Mouse (Mus musculus): ENCODE data around the gene B430305J03Rik.

B430305J03Rik gene

DNA sequence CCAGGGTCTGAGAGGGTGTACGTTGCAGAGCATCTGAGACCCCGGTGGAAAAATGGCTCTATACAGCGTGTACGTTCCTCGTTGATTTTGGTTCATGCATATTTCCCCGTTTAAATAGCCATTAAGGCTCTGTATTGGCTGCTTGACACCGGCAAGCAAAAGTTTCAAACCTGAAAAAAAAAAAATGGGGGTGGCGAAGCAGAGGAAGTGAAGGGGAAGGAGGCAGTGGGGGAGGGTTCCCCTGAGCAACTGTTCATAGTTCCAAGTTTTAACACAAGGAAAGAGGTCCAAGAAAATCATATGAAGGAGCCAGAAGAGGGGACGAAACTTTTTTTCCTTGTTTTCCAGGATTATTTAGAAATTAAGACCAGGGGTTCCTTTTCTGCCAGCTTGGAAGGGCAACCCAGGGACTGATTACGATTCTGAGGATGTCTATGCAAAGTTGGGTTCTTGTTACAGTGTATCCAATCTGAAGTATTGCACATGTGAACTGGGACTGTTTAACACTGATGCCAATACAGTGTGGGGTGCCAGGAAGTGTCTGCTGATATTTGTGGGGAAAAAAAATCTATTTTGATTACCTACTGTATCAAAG is at the start of gene B430305J03Rik:
B430305J03Rik (minus strand) TSS at position 173 of the 595 bp plus-strand sequence.
- DNase-seq, result peak in 1 of 2 experiments; percentile 19

DNA sequence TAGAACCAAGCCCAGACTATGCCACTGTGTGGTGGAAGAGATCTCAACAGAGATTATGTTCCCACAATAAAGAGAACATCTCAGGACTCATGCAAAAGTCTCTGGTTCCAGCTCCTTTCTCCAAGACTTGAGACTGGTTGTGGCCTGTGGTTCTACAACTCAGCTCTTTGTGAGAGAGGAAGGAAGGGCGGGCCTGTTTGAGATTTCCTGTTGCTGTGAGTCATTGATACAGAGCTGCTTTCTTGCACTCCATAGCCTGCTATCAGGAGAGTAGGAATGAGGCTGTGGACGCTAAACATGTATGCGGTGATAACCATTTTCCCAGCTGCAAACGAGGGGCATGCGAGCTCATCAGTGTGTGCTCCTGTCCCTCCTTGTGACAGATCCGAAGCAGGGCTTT is 43.9 kb upstream of the B430305J03Rik start:
- peak in 1 of 2 experiments; percentile 7 for DNase-seq

DNA sequence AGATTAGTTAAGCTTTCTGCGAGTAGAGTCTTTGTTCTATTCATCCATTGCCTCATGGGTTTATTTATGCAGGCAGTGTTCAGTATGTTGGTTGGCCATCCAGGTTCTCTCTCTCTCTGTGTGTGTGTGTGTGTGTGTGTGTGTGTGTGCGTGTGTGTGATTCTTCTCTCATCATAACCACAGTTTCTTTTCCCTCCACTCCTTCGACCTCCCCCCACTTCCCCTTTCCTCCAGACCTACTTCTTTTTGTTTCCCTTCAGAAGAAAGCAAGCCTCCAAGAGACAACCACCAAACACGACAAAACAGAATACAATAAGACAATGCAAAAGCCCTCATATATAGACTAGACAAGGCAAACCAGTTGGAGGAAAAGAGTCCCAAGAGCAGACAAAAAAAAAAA is 41.2 kb upstream of the B430305J03Rik start:
- no peak for DNase-seq

DNA sequence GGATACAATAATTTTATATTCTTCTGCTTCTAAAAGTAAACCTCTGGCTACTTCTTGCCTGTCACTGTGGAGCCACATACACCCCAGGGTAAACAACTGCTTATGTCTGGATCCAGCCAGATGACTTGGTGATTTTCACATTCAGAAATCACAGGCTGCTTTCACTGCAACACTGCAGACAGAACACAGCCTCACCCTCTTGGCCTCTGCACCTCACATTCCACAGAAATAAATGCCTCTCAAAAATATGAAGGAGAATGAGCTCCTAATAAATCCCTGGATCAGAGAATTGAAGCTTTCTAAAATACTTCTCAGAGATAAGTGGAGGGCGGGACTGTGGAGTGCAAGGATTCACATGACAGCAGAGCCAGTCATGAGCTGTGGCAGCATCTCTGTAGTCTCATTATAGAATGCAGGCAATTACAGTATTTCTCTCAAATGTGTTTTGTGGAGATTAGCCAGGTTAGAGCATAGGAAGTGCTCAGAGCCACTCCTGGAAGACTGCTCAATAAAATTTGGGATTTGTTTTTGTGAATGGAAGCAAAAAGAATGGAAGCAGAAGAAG is 35.2 kb upstream of the B430305J03Rik start:
- no peak for DNase-seq

- DNase-seq, result no peak
Measured at GRCm38 (mm10) chr3:61396728-61397127, 31.0 kb upstream of the B430305J03Rik start.

DNA sequence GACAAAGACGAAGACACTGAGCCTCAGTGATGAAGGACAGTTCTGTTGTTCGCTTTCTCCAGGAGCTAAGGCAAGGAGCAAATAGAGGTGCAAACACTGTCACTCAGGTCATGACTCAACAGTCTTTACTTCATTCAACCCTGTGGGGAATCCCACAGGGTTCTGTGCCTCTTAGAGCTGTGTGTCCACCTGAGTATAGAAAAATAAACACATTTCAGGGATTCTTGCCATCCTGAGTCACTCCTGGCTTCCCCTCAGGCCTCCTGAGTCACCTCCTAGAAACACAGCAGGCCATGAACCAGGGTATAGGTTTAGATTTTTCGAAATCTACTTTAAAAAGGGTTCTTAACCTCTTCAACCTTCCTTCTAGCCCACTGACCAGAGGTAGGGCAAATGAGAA is 29.6 kb upstream of the B430305J03Rik start:
- DNase-seq, result no peak

- DNase-seq, result no peak
Measured at GRCm38 (mm10) chr3:61393520-61393919, 27.8 kb upstream of the B430305J03Rik start.

DNA sequence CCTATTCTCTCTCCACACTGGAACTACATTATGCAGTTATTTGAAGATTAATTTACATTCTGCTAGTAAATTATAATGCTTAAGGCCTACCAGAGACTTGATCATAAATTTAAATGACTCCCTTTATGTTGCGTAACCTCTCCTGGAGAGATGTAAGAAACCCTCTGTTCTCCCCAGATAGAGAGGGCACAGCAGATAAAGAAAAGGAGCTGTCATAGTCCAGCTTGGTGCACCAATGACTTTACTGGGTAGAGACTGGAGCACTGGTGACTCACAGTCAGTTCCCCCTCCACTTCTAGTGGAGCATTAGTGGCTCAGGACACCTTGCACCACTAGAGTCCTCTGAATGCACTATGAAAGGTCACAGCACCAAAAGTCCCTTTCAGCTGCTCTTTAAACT is 27.1 kb upstream of the B430305J03Rik start:
- no peak for DNase-seq

GRCm38 (mm10) chr3:61391564-61391963 is 25.8 kb upstream of the B430305J03Rik start:
- DNase-seq, result no peak

DNA sequence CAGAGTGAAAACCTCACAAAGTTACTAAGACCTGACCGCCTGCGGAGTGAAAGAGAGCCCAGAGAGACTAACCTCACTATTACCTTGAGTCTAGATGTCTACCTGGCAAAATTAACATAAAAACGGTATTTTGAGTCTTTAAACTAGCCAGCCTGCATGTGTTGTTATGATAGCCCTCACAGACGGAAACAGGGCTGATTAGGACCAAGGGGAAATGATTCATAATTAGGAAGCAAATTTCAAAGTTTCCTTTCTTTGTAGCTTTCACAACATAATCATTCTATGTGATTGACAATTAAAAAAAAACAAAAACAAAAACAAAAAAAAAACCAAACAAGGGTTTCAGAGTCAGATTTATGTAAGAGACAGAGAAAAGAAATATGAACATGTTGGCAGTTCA is 20.6 kb upstream of the B430305J03Rik start:
- no peak for DNase-seq

GRCm38 (mm10) chr3:61376001-61376400 is 10.2 kb upstream of the B430305J03Rik start:
- DNase-seq, result no peak

DNA sequence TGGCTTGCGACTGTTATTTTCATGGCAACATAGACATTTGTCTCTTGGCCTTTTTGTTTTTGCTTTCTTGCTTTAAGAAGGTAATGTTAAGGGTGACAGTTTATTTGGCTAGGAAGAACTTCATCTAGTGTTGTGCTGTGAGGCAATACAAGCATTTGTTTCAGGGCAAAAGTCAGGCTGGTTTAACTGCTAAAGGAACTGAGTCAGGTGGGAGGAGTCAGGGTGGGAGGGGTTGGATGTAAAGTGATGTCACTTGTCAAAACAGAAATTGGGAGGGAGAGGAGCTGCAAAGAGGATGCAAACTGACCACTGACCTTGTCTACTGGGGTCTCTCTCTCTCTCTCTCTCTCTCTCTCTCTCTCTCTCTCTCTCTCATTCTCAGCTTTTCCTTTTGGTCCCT is 2.7 kb upstream of the B430305J03Rik start:
- no peak for DNase-seq

GRCm38 (mm10) chr3:61364978-61365778 is 573 bp downstream of the B430305J03Rik start:
- DNase-seq, result peak; percentile 25 to 41

- no peak for DNase-seq
Measured at GRCm38 (mm10) chr3:61364661-61364977, 1.1 kb downstream of the B430305J03Rik start.

DNA sequence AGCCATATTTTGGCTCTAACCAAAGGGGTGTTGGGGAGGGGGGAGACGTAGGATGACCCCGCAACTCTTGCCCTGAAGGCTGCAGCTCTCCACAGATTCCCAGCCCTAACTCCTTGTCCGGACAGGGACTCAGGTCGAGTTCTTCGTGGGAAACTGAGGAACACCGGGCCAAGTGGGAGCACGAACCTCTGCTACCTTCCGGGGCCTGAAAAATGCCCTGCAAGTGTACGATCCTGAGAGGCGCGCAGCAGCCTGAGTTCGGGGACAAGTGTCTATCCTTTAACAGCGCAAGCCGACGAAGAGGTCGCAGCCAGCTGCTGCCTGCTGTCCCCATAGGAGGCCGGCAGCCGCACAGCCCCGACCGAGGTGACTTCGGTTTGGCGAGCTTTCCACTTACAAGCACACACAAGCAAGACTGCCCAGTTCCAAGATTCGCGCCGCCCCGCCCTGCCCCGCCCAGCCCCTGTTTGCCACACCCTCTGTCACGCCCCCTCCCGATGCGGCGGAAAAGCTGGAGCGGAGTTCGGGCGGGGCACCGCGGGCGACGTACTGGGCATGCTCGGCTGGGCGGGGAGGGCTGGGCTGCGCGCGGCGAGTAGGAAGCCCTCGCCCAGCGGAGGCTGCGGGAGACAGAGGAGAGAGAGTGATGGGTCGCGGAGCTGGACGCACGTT is 1.6 kb downstream of the B430305J03Rik start:
- DNase-seq, result peak; percentile 87 to 89

GRCm38 (mm10) chr3:61363161-61363988 is 2.4 kb downstream of the B430305J03Rik start:
- DNase-seq, result peak; percentile 79 to 90

GRCm38 (mm10) chr3:61362821-61363160 is 3.0 kb downstream of the B430305J03Rik start:
- DNase-seq, result no peak

DNA sequence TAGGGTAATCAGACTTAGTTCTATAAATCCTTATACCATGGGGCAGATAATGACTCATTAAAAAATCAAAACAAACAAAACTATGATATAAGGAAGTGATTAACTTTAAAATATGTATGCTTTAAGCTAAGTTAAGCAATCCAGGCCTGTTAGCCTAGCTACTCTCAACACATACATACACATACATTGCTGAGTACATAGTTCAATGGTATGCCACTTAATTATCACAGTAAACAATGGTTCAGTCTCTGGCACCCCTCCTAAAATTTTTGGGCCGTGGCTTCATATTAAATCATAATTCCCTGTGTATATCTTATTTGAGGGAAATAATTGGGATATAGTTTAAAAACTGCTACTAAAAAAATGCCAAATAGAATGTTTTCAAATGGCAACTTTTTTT is 4.4 kb downstream of the B430305J03Rik start, which contains the start of gene Rap2b:
Rap2b (plus strand) TSS at position 301 of the 400 bp plus-strand sequence.
- DNase-seq, result no peak

DNA sequence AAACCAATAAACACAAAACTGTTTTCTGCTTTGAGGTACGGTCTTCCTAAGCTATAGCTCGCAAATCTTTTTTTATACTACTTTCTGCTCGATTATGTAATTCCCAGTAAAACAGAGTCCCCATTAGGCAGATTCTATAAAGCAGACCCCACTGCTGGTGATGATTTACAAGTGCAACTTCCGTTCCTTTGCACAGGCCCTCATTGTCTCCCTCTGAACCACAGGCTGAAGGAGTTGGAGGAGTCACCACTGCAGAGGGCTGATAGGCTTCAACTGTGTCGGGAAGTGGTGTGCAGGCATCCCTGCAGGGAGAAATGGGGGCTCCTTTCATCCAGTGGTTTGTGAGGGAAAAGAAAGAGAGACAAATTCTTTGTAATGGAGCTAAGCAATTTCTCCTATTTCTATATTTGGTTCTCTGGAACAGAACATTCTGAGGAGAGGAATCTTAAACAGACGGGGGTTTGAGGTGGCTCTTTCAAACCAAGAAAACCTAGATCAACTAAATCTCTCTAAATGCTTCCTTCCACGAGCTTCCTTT is 6.9 kb downstream of the B430305J03Rik start:
- no peak for DNase-seq

GRCm38 (mm10) chr3:61358107-61358506 is 7.6 kb downstream of the B430305J03Rik start:
- no peak for DNase-seq

- DNase-seq, result no peak
Measured at GRCm38 (mm10) chr3:61355464-61355863, 10.3 kb downstream of the B430305J03Rik start.

GRCm38 (mm10) chr3:61349433-61349832 is 16.3 kb downstream of the B430305J03Rik start:
- DNase-seq, result no peak

Data from thymus, adult 18-20 months (tissue).